ENCODE assay signal across 9 mouse cellular contexts in the genomic region with DNA sequence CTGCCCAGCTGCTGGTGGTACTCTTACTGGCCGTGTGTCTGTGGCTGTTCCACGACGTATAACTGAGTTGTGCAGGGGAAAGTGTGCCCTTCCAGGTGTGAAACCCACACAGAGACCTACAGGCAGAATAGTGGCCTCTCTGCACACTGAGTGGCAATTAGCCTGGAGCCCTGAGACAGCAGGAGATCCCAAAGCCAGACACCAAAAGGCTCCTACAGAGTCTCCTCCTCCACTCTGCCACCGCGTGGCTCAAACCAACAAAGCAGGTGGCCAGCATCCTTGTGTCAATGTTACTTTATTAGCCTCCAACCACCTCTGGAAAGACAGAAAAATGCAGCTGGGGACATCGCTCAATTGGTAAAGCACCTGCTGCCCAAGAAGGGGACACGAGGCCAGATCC. TPM values are rescaled to one million over a fixed set of nuclear protein-coding genes. Genes with fewer than 3 reads are reported as not detected.
DNase-seq lines count a peak whose midpoint lies in the region; ATAC-seq and TF ChIP-seq lines count a peak whose summit lies in the region.
"Had no signal": no experiment of that assay in that cellular context is flagged by ENCODE, and none has a peak within 500 bp of the region (broad histone marks: within the 10 kb centered on the region; RNA-seq: fewer than 3 reads in every experiment).

No protein-coding gene starts in this region.

- no peak for ATAC-seq in heart, embryonic 16.5 days (replicated peaks; ENCODE audit: extremely low read depth, insufficient read depth, low FRiP score)
- no peak for ATAC-seq in midbrain, embryonic 15.5 days (replicated peaks)
- ATAC-seq in intestine, postnatal 0 days, result no peak
- ATAC-seq in activated CD4-positive, CD25-positive, alpha-beta regulatory T cell, adult 4 months, result no peak
- ATAC-seq: liver, embryonic 12.5 days had no signal

- peaks cover 5% of the 10 kb centered on the region for H3K36me3 ChIP-seq in heart, embryonic 16.5 days (ENCODE audit: control insufficient read depth, insufficient read depth)
- peaks cover 14% of the 10 kb centered on the region for H3K36me3 ChIP-seq in midbrain, embryonic 10.5 days
- peaks cover 6% of the 10 kb centered on the region; the same call in 1 of the 2 replicates for H3K36me3 ChIP-seq in midbrain, embryonic 15.5 days (replicated peaks)
- peaks cover 9% of the 10 kb centered on the region for H3K36me3 ChIP-seq in intestine, postnatal 0 days (ENCODE audit: control insufficient read depth, insufficient read depth)
- H3K36me3 ChIP-seq in small intestine, adult 2 months (ENCODE audit: control insufficient read depth, insufficient read depth, low read length), result peaks cover 3% of the 10 kb centered on the region

- H3K4me3 ChIP-seq in heart, embryonic 16.5 days (ENCODE audit: low read length), result no peak overlapping the region
- H3K4me3 ChIP-seq in midbrain, embryonic 10.5 days, result no peak overlapping the region
- no peak overlapping the region for H3K4me3 ChIP-seq in midbrain, embryonic 15.5 days
- H3K4me3 ChIP-seq in intestine, postnatal 0 days (ENCODE audit: low read depth, low read length), result no peak overlapping the region
- no peak overlapping the region for H3K4me3 ChIP-seq in small intestine, adult 2 months (ENCODE audit: low read depth, low read length)
- H3K4me3 ChIP-seq: liver, embryonic 12.5 days had no signal

- H3K9ac ChIP-seq in heart, embryonic 16.5 days (ENCODE audit: low read length), result peak overlapping the region; percentile 47; the same call in 1 of the 2 replicates
- no peak overlapping the region for H3K9ac ChIP-seq in midbrain, embryonic 15.5 days
- H3K9ac ChIP-seq in intestine, postnatal 0 days (ENCODE audit: low read depth, low read length), result no peak overlapping the region
- H3K9ac ChIP-seq: liver, embryonic 12.5 days had no signal

- no peak for DNase-seq in heart, postnatal 14 days
- DNase-seq in midbrain, embryonic 10.5 days (ENCODE audit: low spot score), result no peak
- DNase-seq: gastrocnemius, postnatal 36 days had no signal

- peaks cover 11% of the 10 kb centered on the region for H3K4me1 ChIP-seq in heart, embryonic 16.5 days (ENCODE audit: control insufficient read depth, insufficient read depth, low read length)
- H3K4me1 ChIP-seq in midbrain, embryonic 10.5 days, result peaks cover 64% of the 10 kb centered on the region
- H3K4me1 ChIP-seq in midbrain, embryonic 15.5 days, result peaks cover 35% of the 10 kb centered on the region
- H3K4me1 ChIP-seq in intestine, postnatal 0 days (replicated peaks; ENCODE audit: control insufficient read depth, insufficient read depth, low read length), result peaks cover 2% of the 10 kb centered on the region
- peaks cover 12% of the 10 kb centered on the region; the same call in 1 of the 2 replicates for H3K4me1 ChIP-seq in small intestine, adult 2 months (ENCODE audit: control insufficient read depth, insufficient read depth, insufficient read length, low read length)

- no peaks in the 10 kb centered on the region for H3K27me3 ChIP-seq in heart, embryonic 16.5 days (ENCODE audit: control insufficient read depth, insufficient read depth, low read length)
- peaks cover 8% of the 10 kb centered on the region for H3K27me3 ChIP-seq in midbrain, embryonic 10.5 days (ENCODE audit: low read depth, poor library complexity, severe bottlenecking)
- H3K27me3 ChIP-seq in midbrain, embryonic 15.5 days (replicated peaks), result no peaks in the 10 kb centered on the region
- no peaks in the 10 kb centered on the region for H3K27me3 ChIP-seq in intestine, postnatal 0 days (replicated peaks; ENCODE audit: control insufficient read depth, insufficient read depth, low read length)
- H3K27me3 ChIP-seq in small intestine, adult 2 months (ENCODE audit: control insufficient read depth, insufficient read depth, low read length), result no peaks in the 10 kb centered on the region; the same call in 1 of the 2 replicates

- WGBS in heart, embryonic 16.5 days, result 41% methylated on average over 7 of the region's 7 CpGs
- WGBS in midbrain, embryonic 10.5 days, result 33% methylated on average over 7 of the region's 7 CpGs
- whole genome bisulfite sequencing in midbrain, embryonic 15.5 days, result 40% methylated on average over 7 of the region's 7 CpGs
- 45% methylated on average over 7 of the region's 7 CpGs for WGBS in intestine, postnatal 0 days
- WGBS in small intestine, adult 2 months, result 54% methylated on average over 7 of the region's 7 CpGs

- no peak overlapping the region for H3K4me2 ChIP-seq in heart, embryonic 16.5 days (ENCODE audit: low read depth, low read length)
- H3K4me2 ChIP-seq in midbrain, embryonic 15.5 days, result no peak overlapping the region
- H3K4me2 ChIP-seq in intestine, postnatal 0 days (replicated peaks; ENCODE audit: low read depth), result no peak overlapping the region

- intact Hi-C loops in heart, postnatal 14 days (cut with DNase I), result no loop called here

- H3K9me3 ChIP-seq in heart, embryonic 16.5 days (replicated peaks; ENCODE audit: control insufficient read depth, low read length), result no peaks in the 10 kb centered on the region
- no peaks in the 10 kb centered on the region for H3K9me3 ChIP-seq in midbrain, embryonic 10.5 days (replicated peaks)
- no peaks in the 10 kb centered on the region for H3K9me3 ChIP-seq in midbrain, embryonic 15.5 days
- H3K9me3 ChIP-seq in intestine, postnatal 0 days (ENCODE audit: control insufficient read depth), result no peaks in the 10 kb centered on the region
- H3K9me3 ChIP-seq: liver, embryonic 12.5 days had no signal

- peak; percentile 59 for TF ChIP-seq CTCF in intestine, postnatal 0 days (IDR thresholded peaks at IDR 0.05; ENCODE audit: low read depth)
- peak; percentile 16; the same call in 1 of the 2 replicates for TF ChIP-seq CTCF in small intestine, adult 2 months (IDR thresholded peaks at IDR 0.05; ENCODE audit: extremely low read depth, insufficient read length, insufficient replicate concordance, low read depth, low read length)

- H3K27ac ChIP-seq in heart, embryonic 16.5 days (ENCODE audit: low read length), result peak overlapping the region; percentile 16; the same call in 1 of the 2 replicates
- 0 out of 2 replicates have a peak overlapping the region, but pooled peaks have one; percentile 6 for H3K27ac ChIP-seq in midbrain, embryonic 10.5 days (replicated peaks)
- H3K27ac ChIP-seq in midbrain, embryonic 15.5 days, result no peak overlapping the region
- H3K27ac ChIP-seq in intestine, postnatal 0 days (ENCODE audit: low read depth, low read length), result no peak overlapping the region
- H3K27ac ChIP-seq in small intestine, adult 2 months (ENCODE audit: insufficient read depth, low read depth, low read length), result no peak overlapping the region
- H3K27ac ChIP-seq: liver, embryonic 12.5 days had no signal

- no peak; the same call in 1 of the 2 replicates for TF ChIP-seq POLR2A in small intestine, adult 2 months (IDR thresholded peaks at IDR 0.05; ENCODE audit: low read depth, low read length)

RNA-seq across cellular contexts. Expression of a gene that starts 14.7 kb away (rescaled TPM):
- 11.6 and 12.3 TPM in 2 replicates for polyA plus RNA-seq in heart, embryonic 16.5 days (2015; fragmentation: Nextera tagmentation; extraction: Ambion mirVana)
- 10 to 100 TPM; 50.4 to 57.4 TPM for total RNA-seq in heart, postnatal 14 days (2021)
- polyA plus RNA-seq in midbrain, embryonic 10.5 days (2016; fragmentation: Nextera tagmentation; extraction: Ambion mirVana), result 2.5 and 2.8 TPM in 2 replicates
- polyA plus RNA-seq in midbrain, embryonic 15.5 days (2015; fragmentation: Nextera tagmentation; extraction: Ambion mirVana), result 23.3 and 24.4 TPM in 2 replicates
- polyA plus RNA-seq in intestine, postnatal 0 days (2015; fragmentation: Nextera tagmentation; extraction: Ambion mirVana), result 17.5 and 20.2 TPM in 2 replicates
- polyA plus RNA-seq in small intestine, adult 2 months (2012; rRNA removed), result 14.2 and 23.7 TPM in 2 replicates
- polyA plus RNA-seq in activated CD4-positive, CD25-positive, alpha-beta regulatory T cell, adult 4 months (2017; shearing (Covaris generic)), result not detected

RNA-seq across cellular contexts. Expression of a gene that starts 15.5 kb away (rescaled TPM):
- 1.7 and 2.5 TPM in 2 replicates for polyA plus RNA-seq in heart, embryonic 16.5 days (2015; fragmentation: Nextera tagmentation; extraction: Ambion mirVana)
- total RNA-seq in heart, postnatal 14 days (2021), result 1 to 10 TPM; 1.4 to 1.9 TPM
- 0.65 and 0.77 TPM in 2 replicates for polyA plus RNA-seq in midbrain, embryonic 10.5 days (2016; fragmentation: Nextera tagmentation; extraction: Ambion mirVana)
- polyA plus RNA-seq in midbrain, embryonic 15.5 days (2015; fragmentation: Nextera tagmentation; extraction: Ambion mirVana), result 1.5 and 3.0 TPM in 2 replicates
- 0.84 and 1.1 TPM in 2 replicates for polyA plus RNA-seq in intestine, postnatal 0 days (2015; fragmentation: Nextera tagmentation; extraction: Ambion mirVana)
- 0.30 TPM in 1 of 2 replicates, not detected in the other for polyA plus RNA-seq in small intestine, adult 2 months (2012; rRNA removed)
- not detected for polyA plus RNA-seq in activated CD4-positive, CD25-positive, alpha-beta regulatory T cell, adult 4 months (2017; shearing (Covaris generic))

RNA-seq across cellular contexts. Expression of a gene that starts 42.0 kb away (rescaled TPM):
- polyA plus RNA-seq in heart, embryonic 16.5 days (2015; fragmentation: Nextera tagmentation; extraction: Ambion mirVana), result 9.9 and 10.3 TPM in 2 replicates
- 10 to 100 TPM; 15.1 to 15.3 TPM for total RNA-seq in heart, postnatal 14 days (2021)
- polyA plus RNA-seq in midbrain, embryonic 10.5 days (2016; fragmentation: Nextera tagmentation; extraction: Ambion mirVana), result 2.5 and 3.3 TPM in 2 replicates
- 0.83 TPM in 2 replicates for polyA plus RNA-seq in midbrain, embryonic 15.5 days (2015; fragmentation: Nextera tagmentation; extraction: Ambion mirVana)
- 7.6 and 8.4 TPM in 2 replicates for polyA plus RNA-seq in intestine, postnatal 0 days (2015; fragmentation: Nextera tagmentation; extraction: Ambion mirVana)
- 25.3 and 40.8 TPM in 2 replicates for polyA plus RNA-seq in small intestine, adult 2 months (2012; rRNA removed)
- polyA plus RNA-seq in activated CD4-positive, CD25-positive, alpha-beta regulatory T cell, adult 4 months (2017; shearing (Covaris generic)), result 1 to 10 TPM; 4.9 to 5.0 TPM

Comparison
In these comparisons a context has a peak if more than half of its experiments do, and no peak if none do; other contexts are left out.
1. H3K27ac ChIP-seq: peak in heart, embryonic 16.5 days (single experiment) and midbrain, embryonic 10.5 days (single experiment); none in midbrain, embryonic 15.5 days (single experiment), intestine, postnatal 0 days (single experiment) and small intestine, adult 2 months (single experiment).